Mouse (Mus musculus): ENCODE measurements around the gene Hsd11b2.

GRCm38 (mm10) chr8:105562863-105563262 lies 44.3 kb downstream of the Hsd11b2 start:
- TF ChIP-seq CTCF (IDR thresholded peaks at IDR 0.05; ENCODE audit: insufficient read depth, low read length) (no peak), POLR2A (IDR thresholded peaks at IDR 0.05; ENCODE audit: borderline replicate concordance, extremely low read depth, low read depth, low read length) (no peak)
